Mouse (Mus musculus): Measurements from ENCODE around the gene Hectd4.

DNA sequence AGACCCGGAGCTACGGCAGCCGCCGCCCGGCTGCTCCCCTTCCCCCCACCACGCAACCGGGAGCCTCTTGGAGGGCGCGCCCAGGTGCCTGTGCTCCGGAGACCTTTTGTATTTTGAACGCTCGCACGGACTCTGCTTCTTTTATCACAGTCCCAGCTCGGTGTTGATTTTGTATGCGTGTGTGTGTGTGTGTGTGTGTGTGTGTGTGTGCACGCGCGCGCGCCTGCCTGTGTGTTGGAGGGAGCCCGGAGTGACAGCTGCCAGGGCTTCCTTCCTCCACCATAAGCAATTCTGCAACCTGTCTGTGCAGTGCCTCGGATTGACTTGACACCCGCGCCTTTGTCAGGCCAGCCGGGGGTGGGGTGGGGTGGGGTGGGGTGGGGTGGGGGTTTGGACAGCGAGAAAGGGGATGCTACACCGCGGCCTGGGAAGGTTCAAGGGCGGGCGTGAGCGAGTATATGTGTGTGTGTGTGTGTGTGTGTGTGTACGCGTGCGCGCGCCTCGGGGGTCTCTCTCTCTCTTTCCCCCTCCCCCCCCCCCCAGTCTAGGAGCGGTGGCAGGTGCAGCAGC, 798 bp downstream of the Hectd4 start:
- TF ChIP-seq FLI1 (IDR thresholded peaks at IDR 0.05; ENCODE audit: low read length) (no peak), GATA1 (IDR thresholded peaks at IDR 0.05; ENCODE audit: borderline replicate concordance, low read length) (no peak)

All from megakaryocyte, embryonic 14.5 days (primary cell).